34 mouse cellular contexts compared by ENCODE assay signal in genomic region chr12:51399871-51400270, GRCm38 (mm10).
"Had no signal": no experiment of that assay in that cellular context is flagged by ENCODE, and none has a peak within 500 bp of the region (broad histone marks: within the 10 kb centered on the region; RNA-seq: fewer than 3 reads in every experiment).

No protein-coding gene starts in this region.

- H3K27ac ChIP-seq: heart, embryonic 10.5 days; heart, embryonic 13.5 days; heart, embryonic 15.5 days; hindbrain, embryonic 10.5 days; hindbrain, embryonic 12.5 days; hindbrain, embryonic 13.5 days; hindbrain, embryonic 14.5 days; hindbrain, embryonic 15.5 days; hindbrain, postnatal 0 days; intestine, embryonic 15.5 days; kidney, embryonic 15.5 days; kidney, postnatal 0 days; layer of hippocampus, adult 2 months had no signal

- H3K4me2 ChIP-seq: heart, embryonic 11.5 days; heart, embryonic 12.5 days; heart, embryonic 13.5 days; heart, embryonic 15.5 days; hindbrain, embryonic 12.5 days; hindbrain, embryonic 13.5 days; hindbrain, embryonic 14.5 days; hindbrain, embryonic 15.5 days; intestine, embryonic 15.5 days; kidney, embryonic 15.5 days had no signal

- H3K9ac ChIP-seq: heart, embryonic 12.5 days; heart, embryonic 13.5 days; heart, embryonic 15.5 days; hindbrain, embryonic 12.5 days; hindbrain, embryonic 13.5 days; hindbrain, embryonic 14.5 days; hindbrain, embryonic 15.5 days; intestine, embryonic 15.5 days; kidney, embryonic 15.5 days had no signal

- H3K27me3 ChIP-seq: heart, embryonic 12.5 days; heart, embryonic 13.5 days; heart, embryonic 15.5 days; hindbrain, embryonic 12.5 days; hindbrain, embryonic 13.5 days; hindbrain, embryonic 15.5 days; intestine, embryonic 15.5 days; kidney, embryonic 15.5 days had no signal

- H3K4me3 ChIP-seq: heart, embryonic 10.5 days; heart, embryonic 12.5 days; heart, embryonic 13.5 days; heart, embryonic 15.5 days; hindbrain, embryonic 10.5 days; hindbrain, embryonic 12.5 days; hindbrain, embryonic 13.5 days; hindbrain, embryonic 15.5 days; intestine, embryonic 15.5 days; kidney, embryonic 15.5 days; layer of hippocampus, adult 2 months had no signal

- DNase-seq: heart, postnatal 10 days; heart, postnatal 14 days; heart, postnatal 36 days; heart, postnatal 4 days; kidney, adult 11 months; kidney, adult 18-20 months; kidney, adult 2 months; kidney, adult 8-10 months; kidney, adult 9 months; kidney, postnatal 10 days; kidney, postnatal 14 days; kidney, postnatal 25 days; kidney, postnatal 36 days; kidney, postnatal 4 days; layer of hippocampus, adult 9-11 months; layer of hippocampus, postnatal 36 days had no signal

- H3K9me3 ChIP-seq: heart, embryonic 10.5 days; heart, embryonic 12.5 days; heart, embryonic 13.5 days; heart, embryonic 15.5 days; hindbrain, embryonic 10.5 days; hindbrain, embryonic 12.5 days; hindbrain, embryonic 13.5 days; hindbrain, embryonic 15.5 days; intestine, embryonic 15.5 days; kidney, embryonic 15.5 days had no signal

- H3K4me1 ChIP-seq: heart, embryonic 10.5 days; heart, embryonic 12.5 days; heart, embryonic 13.5 days; heart, embryonic 15.5 days; hindbrain, embryonic 10.5 days; hindbrain, embryonic 12.5 days; hindbrain, embryonic 13.5 days; hindbrain, embryonic 15.5 days; intestine, embryonic 15.5 days; kidney, embryonic 15.5 days had no signal

- ATAC-seq: hindbrain, embryonic 16.5 days; hindbrain, postnatal 0 days; inflammation-experienced regulatory T-cells, adult 6 months; intestine, embryonic 15.5 days; intestine, embryonic 16.5 days had no signal
